Mouse (Mus musculus): Measurements from ENCODE around the gene Stk32c. TPM values are rescaled to one million over a fixed set of nuclear protein-coding genes. Genes with fewer than 3 reads are reported as not detected.

Stk32c gene
- total RNA-seq (2023): 0.22 and 0.27 TPM in 2 replicates

GRCm38 (mm10) chr7:139212754-139213745, at the start of gene Stk32c, which contains the start of gene Lrrc27:
TSS of gene Stk32c (minus strand) at chr7:139213307.
TSS of gene Lrrc27 (plus strand) at chr7:139212988.

DNA sequence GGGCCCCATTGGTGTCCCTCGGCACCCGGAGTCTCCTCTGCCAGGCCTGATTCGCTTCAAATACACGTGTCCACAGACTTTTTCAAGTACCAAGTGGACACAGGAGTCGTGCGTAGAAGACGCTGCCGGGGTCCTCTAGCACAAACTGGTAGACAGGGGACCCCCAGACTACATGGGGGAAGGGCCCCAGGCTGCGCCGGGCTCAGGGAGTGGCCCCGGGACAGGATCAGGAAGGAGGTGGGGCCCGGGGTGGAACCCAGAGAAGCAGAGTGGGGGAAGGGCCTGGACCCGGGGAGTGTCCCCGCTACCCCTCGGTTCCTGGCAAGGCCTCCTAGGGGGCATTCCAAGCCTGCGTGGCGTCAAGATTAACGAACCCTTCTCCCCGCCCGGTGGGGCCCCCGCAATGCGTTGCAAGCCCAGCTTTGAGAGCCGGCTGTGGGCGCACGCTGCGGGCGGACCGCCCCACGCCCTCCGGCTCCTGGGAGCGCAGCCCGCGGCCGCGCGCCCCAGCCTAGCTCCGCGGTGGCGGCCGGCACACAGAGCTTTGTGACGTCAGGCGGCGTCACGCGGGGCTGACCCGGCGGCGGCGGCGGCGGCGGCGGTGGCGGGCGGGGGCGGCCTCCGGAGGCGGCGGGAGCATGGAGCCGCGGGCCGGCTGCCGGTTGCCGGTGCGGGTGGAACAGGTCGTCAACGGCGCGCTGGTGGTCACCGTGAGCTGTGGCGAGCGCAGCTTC, 34.9 kb upstream of the Stk32c start, which contains the start of gene Pwwp2b:
Gene Pwwp2b (plus strand): TSS at position 602 of the 734 bp plus-strand sequence.

DNA sequence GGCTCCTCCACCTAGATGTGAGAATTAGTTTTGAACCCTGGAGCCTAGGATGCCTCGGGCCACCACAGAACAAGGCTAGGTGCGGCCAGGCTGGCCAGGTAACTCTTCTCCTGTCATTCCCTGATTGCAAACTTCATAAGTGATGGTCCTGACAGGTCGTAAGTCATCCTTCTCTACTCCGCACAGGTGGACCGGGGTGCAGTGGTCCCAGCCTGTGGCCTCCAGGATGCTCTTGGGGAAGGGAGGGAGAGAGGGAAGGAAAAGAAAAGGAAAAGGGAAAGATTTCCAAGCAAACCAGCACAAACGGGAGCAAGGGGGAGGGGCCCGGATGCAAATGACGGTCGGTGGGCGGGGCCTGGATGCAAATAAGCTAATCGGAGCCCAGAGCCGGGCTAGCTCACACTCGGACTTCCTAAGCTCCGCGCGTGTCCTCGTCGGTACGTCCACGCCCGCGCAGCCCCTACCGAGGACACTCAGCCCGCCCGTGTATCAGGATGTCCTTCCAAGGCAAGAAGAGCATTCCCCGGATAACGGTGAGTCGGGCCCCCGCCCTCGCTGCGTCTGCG, 127.4 kb downstream of the Stk32c start, which contains the start of gene Dpysl4:
Gene Dpysl4 (plus strand): TSS at position 373 of the 566 bp plus-strand sequence.

Other genes with a start within 250 kb of the Stk32c start
- not detected in 2 replicates for gene Dpysl4, start 127.3 kb downstream of the Stk32c start, total RNA-seq (2023)
- 8.1 and 8.6 TPM in 2 replicates for gene Lrrc27, start 319 bp downstream of the Stk32c start, total RNA-seq (2023)
- 7.4 and 10.3 TPM in 2 replicates for gene Pwwp2b, start 35.2 kb upstream of the Stk32c start, total RNA-seq (2023)
- gene Inpp5a, start 175.8 kb upstream of the Stk32c start, total RNA-seq (2023): 52.9 and 81.6 TPM in 2 replicates